Mouse (Mus musculus) regulatory T cell (primary cell): ENCODE results near the gene Ilkap.

ENCODE experiments used
- in situ Hi-C: fragments of 300-600 bp; cut with MboI, MseI; formaldehyde crosslinking; loops from one replicate; pipeline ENCODE4 v1.15.1; 2025; ENCODE audit warnings: high pct_unique_total_duplicates

The Ilkap gene

GRCm38 (mm10) chr1:91364822-91365644 is 33.6 kb downstream of the Ilkap start:
- in situ Hi-C loops, result no loop called here

- in situ Hi-C loops, result no loop called here
Observed at GRCm38 (mm10) chr1:91362113-91362512, 36.5 kb downstream of the Ilkap start.

DNA sequence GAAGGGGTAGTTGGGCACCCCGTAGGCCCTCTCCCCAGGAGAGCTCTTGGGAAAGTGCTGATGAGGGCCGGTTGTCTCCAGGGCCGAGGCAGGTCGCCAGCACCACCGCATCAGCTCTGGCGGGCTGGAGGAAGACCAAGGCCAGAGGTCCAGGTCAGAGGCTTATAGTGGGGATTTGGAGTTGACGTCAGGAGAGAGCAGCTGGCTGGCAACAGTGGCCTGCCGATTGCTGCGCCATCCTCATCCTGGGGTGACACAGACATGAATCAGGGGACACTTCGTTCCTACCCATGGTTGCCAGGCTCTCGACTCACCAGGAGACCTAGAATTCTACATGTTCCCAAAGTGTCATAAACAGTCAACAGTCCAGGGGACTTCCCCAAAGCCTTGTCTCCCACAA is 42.5 kb downstream of the Ilkap start:
- in situ Hi-C loops, result loop anchor here (10.0 kb wide), 1 partner anchor 1301 kb away; no protein-coding TSS in a partner anchor

DNA sequence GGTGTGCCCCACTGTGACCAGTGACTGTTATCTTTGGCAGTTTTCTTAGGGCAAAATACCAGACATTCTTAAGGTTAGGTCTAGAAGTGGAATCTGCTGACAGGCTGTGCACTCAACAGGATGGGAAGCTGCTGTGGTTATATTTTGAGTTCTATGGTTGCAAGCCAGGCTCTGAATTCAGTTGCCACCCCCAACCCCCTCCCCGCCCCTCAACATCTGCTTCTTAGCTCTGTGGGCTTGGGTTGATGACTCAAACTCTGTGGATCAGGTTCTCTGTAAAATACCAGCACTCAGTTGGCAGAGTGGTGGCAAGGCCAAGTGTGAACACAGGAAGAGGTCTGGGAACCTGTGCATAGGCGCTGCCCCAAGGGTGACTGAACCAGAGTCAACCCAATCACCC is 46.3 kb downstream of the Ilkap start:
- in situ Hi-C loops, result loop anchor here (10.0 kb wide), 1 partner anchor 1297 kb away; no protein-coding TSS in a partner anchor

DNA sequence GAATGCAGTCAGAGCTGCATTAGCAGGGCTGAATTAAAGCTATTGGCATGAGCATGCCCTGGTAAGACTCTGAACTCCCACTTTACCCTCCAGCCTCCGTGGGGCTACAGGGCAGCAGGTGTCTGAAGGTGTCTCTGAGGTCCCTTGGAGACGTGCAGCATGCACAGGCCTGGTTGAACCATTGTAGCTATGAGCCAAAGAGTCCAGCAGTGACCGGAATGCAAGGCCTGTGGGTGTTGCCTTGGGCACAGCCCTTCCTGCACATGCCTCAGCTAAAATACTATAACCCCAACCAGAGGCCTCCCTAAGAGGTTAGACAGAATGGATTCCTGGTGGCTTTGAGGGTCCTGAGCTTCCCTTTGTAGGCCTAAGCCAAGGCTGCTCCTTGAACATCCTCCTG is 47.4 kb downstream of the Ilkap start:
- in situ Hi-C loops, result loop anchor here (10.0 kb wide), 1 partner anchor 1296 kb away; no protein-coding TSS in a partner anchor

GRCm38 (mm10) chr1:91350841-91351240 is 47.8 kb downstream of the Ilkap start, which contains the start of gene Klhl30:
Gene Klhl30 (plus strand): TSS chr1:91351016.
- in situ Hi-C loops, result loop anchor here (10.0 kb wide), 1 partner anchor 1296 kb away; no protein-coding TSS in a partner anchor

GRCm38 (mm10) chr1:91346892-91347291 is 51.7 kb downstream of the Ilkap start:
- in situ Hi-C loops, result no loop called here

DNA sequence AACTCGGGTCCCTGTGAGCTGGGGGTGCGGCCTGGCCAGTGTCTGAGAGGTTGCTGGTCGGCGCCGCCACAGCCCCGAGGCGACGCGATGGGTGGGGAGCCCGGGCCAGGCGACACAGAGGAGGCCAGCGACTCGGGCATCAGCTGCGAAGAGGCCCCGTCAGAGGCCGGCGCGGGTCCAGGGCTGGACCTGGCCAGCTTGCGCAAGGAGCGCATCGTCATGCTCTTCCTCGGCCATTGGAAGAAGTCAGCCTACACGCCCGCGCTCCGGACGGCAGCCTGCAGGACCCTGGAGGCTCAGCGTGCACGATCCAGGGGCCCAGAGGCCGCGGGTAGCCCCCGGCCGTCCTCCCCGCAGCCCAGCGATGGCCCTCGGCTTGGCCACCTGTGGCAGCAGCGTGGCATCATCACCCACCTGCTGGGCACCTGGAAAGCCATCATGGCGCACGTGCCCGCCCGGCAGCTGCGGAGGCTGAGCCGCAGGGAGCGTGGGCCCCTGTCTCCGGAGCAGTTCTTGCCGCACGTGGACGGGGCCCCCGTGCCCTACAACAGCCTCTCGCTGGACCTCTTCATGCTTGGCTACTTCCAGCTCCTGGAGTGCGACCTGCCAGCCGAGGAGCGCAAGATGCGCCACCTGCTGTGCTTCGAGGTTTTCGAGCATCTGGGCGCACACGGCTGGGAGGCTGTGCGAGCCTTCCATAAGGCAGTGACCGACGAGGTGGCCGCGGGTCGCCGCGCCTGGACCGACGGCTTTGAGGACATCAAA is 53.5 kb downstream of the Ilkap start:
- in situ Hi-C loops, result no loop called here

- in situ Hi-C loops, result no loop called here
Observed at GRCm38 (mm10) chr1:91344001-91344400, 54.6 kb downstream of the Ilkap start.

DNA sequence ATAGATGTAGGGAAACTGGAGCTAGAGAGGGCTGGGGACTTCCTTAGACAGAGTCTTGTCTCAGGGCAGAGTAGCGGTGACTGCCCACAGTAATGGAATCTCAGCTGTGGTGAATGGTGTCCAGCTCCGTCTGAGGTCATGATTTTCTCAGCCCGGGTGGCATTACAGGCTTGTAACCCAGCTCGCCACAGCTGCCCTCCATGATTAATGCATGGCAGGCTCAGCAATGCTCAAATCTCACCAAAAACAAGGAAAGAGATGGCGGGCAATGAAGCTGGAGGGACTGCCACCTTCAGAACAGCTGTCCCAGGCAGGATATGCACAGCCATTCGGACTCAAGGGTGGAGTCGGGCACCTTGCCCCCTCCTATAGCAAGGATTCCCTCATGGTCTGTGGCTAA is 61.3 kb downstream of the Ilkap start:
- in situ Hi-C loops, result loop anchor here (10.0 kb wide), 1 partner anchor 1273 kb away; no protein-coding TSS in a partner anchor

- in situ Hi-C loops, result loop anchor here (10.0 kb wide), 1 partner anchor 1269 kb away; no protein-coding TSS in a partner anchor
Observed at GRCm38 (mm10) chr1:91333582-91333981, 65.0 kb downstream of the Ilkap start.

GRCm38 (mm10) chr1:91332102-91332501 is 66.5 kb downstream of the Ilkap start:
- in situ Hi-C loops, result loop anchor here (10.0 kb wide), 1 partner anchor 1267 kb away; no protein-coding TSS in a partner anchor

DNA sequence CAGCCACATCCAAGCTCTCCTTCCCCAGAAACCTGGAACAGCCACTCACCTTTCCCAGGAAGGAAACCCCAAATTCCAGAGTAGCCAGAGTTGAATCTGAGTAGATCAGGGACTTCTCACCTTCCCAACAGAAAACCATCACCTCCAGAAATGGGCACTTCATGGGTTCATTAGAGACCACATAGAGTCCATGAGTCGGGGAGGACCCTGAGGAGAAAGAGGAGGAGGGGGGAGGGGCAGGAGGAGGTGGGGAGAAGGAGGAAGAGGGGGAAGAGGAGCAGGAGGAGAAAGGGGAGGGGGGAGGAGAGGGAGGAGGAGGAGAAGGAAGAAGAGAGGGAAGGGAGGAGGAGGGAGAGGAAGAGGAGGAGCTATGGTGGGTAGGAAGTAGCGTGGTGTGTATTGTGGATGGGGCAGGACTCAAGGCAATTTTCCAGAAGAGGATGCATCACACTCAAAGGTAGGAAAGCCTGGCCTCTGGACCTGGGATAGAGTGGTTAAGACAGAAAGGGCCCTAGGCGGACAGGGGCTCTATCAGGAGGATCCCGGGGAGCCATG is 73.0 kb downstream of the Ilkap start:
- in situ Hi-C loops, result loop anchor here (10.0 kb wide), 1 partner anchor 419 kb away; no protein-coding TSS in a partner anchor

DNA sequence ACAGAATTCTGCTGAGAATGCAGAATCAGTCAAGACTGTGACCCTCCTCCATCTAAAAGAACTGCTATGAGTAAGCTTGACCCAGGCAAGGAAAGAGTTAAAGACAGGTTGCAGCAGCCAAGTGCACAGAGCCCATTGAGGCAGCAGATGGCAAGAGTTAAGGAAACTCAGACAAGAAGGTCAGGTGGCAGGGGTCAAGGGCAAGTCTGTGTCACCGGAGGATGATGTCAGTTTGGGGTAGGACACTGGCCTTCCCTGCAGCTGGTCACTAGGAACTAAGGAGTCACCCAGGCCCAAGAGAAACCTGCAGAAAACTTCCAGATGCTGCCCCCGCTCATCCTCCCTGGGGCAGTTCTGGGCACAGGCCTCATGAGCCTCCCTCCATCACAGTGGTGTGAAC is 74.0 kb downstream of the Ilkap start:
- in situ Hi-C loops, result loop anchor here (10.0 kb wide), 1 partner anchor 420 kb away; no protein-coding TSS in a partner anchor
